Mouse (Mus musculus) G1E (cell line): ENCODE data around the gene A630095N17Rik.

Experiments
- CTCF ChIP-seq: IDR thresholded peaks from 2 replicates; pipeline ENCODE4 v1.5.1; 2012; ENCODE audit warnings: low read depth, low read length, inconsistent platforms, mixed read lengths
- TAL1 ChIP-seq: conservative IDR thresholded peaks from 2 replicates; pipeline ENCODE4 v1.6.1; 2012; ENCODE audit warnings: low read depth, low read length, inconsistent platforms, mixed read lengths

DNA sequence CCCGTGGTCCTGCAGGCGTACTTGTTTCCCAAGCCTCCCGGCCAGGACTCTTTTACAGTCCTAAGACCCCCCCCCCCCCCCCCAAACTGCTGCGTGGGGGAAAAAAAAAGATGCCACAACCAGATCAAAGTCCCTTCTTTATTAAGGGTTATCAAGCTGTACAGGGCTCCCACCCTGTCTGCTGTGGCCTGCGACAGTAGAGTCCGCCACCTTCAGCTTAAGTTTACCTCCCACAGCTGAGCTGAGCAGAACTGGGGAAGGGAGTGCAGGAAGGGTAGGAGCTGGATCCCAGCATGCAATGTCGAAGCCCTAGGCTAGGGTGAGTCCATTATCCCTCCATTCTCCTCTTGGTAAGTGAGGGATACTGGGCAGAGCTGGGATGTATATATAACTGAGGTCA lies 51.2 kb downstream of the A630095N17Rik start:
- TF ChIP-seq CTCF (no peak), TAL1 (no peak)
